Mouse (Mus musculus) gastrocnemius, adult 2 months (tissue): Measurements from ENCODE around the gene Pdlim4. TPM values are rescaled to one million over a fixed set of nuclear protein-coding genes. Genes with fewer than 3 reads are reported as not detected.

Experiments
- DNase-seq: peaks from one replicate; pipeline ENCODE4 v3.0.0; 2022
- H3K27ac ChIP-seq: fragments of 200-600 bp; 2 replicates; pipeline ENCODE4 v1.8.1; 2022; ENCODE audit warnings: mild to moderate bottlenecking
- H3K4me3 ChIP-seq: fragments of 200-600 bp; 2 replicates; pipeline ENCODE4 v1.8.1; 2022; ENCODE audit warnings: mild to moderate bottlenecking, moderate library complexity
- CTCF ChIP-seq: fragments of 200-600 bp; IDR thresholded peaks from 2 replicates; pipeline ENCODE4 v1.8.1; 2022; ENCODE audit warnings: antibody characterized with exemption, mild to moderate bottlenecking, moderate library complexity
- intact Hi-C: fragments of 180-260 bp; cut with DNase I; formaldehyde crosslinking; loops from one replicate; pipeline ENCODE4 v1.15.1; 2025
- total RNA-seq, 2 experiments: library from RNA; stranded (reverse); gene quantifications; 2 replicates each; pipeline ENCODE4 v1.2.3; 2021

The Pdlim4 gene
- total RNA-seq, 2 experiments from 2014 or later = 4.7 to 7.9 TPM

GRCm38 (mm10) chr11:54090091-54090879 is 21.5 kb upstream of the Pdlim4 start:
- intact Hi-C loops = no loop called here
- Histone ChIP-seq H3K4me3 (no peak overlapping the region), H3K27ac (peak overlapping the region; percentile 64)
- no peak for TF ChIP-seq CTCF
- no peak for DNase-seq

GRCm38 (mm10) chr11:54088947-54089317 is 20.1 kb upstream of the Pdlim4 start:
- intact Hi-C loops = loop anchor here (1.0 to 2.0 kb wide), 2 partner anchors 34 to 87 kb away; no protein-coding TSS in a partner anchor
- H3K4me3 ChIP-seq = no peak overlapping the region
- peak; percentile 88 for TF ChIP-seq CTCF
- DNase-seq = peak; percentile 82
- H3K27ac ChIP-seq = peak overlapping the region; percentile 59

DNA sequence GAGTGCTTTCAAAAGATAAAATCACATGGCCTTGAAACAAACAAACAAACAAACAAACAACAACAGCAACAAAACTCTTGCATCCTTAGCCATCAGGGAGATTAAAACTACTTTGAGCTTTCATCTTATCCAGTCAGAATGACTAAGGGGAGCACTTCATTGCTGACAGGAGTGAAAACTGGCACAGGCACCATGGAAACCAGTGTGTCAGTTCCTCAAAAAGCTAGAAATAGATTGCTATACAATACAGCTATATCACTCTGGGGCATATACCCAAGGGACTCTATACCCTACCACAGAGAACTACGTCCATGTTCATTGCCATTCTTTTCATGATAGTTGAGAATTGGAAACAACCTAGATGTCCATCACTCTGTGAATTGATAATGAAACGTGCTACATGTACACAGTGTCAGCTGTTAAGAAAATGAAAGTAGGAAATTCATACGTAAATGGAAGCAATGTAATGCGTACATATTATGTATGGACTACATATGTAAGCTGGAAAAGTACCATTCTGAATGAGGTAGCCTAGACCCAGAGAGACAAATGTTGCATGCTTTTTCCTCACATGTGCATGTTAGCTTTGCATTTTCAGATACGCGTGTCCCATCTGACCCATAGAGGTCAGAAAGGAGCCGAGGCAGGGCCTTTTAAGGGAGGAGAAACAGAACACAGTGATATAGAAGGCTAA is 19.6 kb upstream of the Pdlim4 start:
- Histone ChIP-seq H3K4me3 (no peak overlapping the region), H3K27ac (no peak overlapping the region; the same call in 1 of the 2 replicates)
- no peak for DNase-seq
- intact Hi-C loops = loop anchor here (2.0 kb wide), 1 partner anchor 34 kb away; no protein-coding TSS in a partner anchor
- no peak for TF ChIP-seq CTCF

DNA sequence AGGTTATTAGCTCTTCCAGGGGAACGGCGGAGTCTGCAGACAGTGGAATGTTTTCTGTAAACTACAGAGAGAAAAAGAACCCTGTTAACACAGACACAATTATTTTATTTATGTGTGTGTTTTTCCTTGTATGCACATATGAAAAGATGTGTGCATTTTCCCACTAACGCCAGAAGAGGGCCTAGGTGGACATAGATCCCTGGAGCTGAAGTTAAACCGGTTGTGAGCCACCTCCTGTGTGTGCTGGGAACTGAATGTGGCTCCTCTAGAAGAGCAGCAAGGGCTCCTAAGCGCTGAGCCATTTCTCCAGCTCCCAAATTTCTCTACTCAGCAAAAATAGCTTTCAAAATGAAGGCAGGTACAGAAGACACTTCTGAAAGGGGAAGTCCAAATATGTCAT is 17.0 kb upstream of the Pdlim4 start:
- no peak for DNase-seq
- intact Hi-C loops = no loop called here
- Histone ChIP-seq H3K27ac (no peak overlapping the region), H3K4me3 (no peak overlapping the region)
- TF ChIP-seq CTCF = no peak

DNA sequence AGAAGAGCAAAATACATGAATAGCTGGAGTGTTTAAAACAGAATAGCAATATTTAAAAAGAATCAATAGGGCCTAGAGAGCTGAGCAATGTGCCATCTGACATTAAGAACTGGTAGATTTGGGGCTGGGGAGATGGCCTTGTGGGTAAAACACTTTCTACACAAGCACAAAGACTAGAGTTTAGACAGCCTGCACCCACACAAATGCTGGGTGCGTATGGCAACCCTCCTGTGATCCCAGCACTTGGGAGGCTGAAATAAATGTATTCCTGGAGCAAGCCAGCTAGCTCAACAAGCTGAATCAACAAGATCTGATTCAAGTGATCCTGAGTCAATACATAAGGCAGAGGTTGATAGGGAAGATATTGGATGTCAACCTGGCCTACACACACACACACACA is 16.2 kb upstream of the Pdlim4 start:
- intact Hi-C loops = no loop called here
- no peak for TF ChIP-seq CTCF
- no peak overlapping the region for H3K27ac ChIP-seq
- no peak overlapping the region for H3K4me3 ChIP-seq
- no peak for DNase-seq

GRCm38 (mm10) chr11:54082725-54083124 is 13.9 kb upstream of the Pdlim4 start:
- TF ChIP-seq CTCF = no peak
- Histone ChIP-seq H3K27ac (no peak overlapping the region), H3K4me3 (no peak overlapping the region)
- DNase-seq = no peak
- intact Hi-C loops = no loop called here

DNA sequence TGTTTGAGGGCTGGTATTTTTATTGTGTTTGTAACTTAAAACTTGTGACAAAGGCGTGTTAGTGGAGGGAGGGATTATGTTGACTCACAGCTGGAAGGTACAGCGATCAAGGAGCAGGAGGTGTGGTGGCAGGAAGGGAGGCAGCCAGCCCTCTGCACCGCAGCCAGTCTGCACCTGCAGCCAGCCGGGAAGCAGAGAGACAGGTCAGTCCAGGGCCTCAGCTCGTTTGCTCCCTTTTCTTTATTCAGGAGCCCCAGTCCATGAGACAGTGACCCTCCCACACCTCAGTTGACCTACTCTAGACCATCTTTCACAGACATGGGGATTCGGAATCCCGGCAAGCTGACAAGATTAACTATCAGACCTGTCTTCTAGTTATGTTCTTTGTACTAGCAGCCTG is 11.6 kb upstream of the Pdlim4 start:
- DNase-seq = no peak
- Histone ChIP-seq H3K27ac (no peak overlapping the region), H3K4me3 (no peak overlapping the region)
- intact Hi-C loops = no loop called here
- no peak for TF ChIP-seq CTCF

GRCm38 (mm10) chr11:54076101-54076500 is 7.3 kb upstream of the Pdlim4 start:
- intact Hi-C loops = no loop called here
- no peak for DNase-seq
- Histone ChIP-seq H3K27ac (peak overlapping the region; percentile 70), H3K4me3 (no peak overlapping the region)
- no peak for TF ChIP-seq CTCF

- intact Hi-C loops = no loop called here
- peak; percentile 71 for DNase-seq
- Histone ChIP-seq H3K27ac (peak overlapping the region; percentile 70), H3K4me3 (no peak overlapping the region)
- no peak for TF ChIP-seq CTCF
These were observed 6.5 kb upstream of the Pdlim4 start for GRCm38 (mm10) chr11:54075353-54075752.

DNA sequence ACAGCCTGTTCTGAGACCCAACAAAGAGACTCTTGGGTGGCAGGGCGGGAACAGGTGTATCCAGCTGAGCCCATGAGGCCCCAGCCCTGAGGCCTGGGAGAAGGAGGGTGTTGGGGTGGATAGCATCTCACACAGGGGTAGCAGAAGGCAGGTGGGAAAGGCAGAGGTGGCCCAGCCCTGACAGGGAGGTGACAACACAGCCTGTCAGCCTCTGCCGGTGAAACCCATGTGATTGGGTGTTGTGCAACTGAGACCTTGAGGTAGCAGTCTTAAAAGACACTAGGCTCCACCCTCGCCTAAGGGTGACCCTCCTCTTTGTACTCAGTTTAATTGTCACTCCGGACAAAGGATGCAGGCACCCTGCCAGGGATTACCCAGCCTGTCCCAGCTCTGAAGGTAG is 4.5 kb upstream of the Pdlim4 start:
- no peak for TF ChIP-seq CTCF
- intact Hi-C loops = no loop called here
- Histone ChIP-seq H3K27ac (peak overlapping the region; percentile 24; the same call in 1 of the 2 replicates), H3K4me3 (no peak overlapping the region)
- DNase-seq = no peak

- peak; percentile 67 for DNase-seq
- peak overlapping the region; percentile 58 for H3K27ac ChIP-seq
- TF ChIP-seq CTCF = no peak
- H3K4me3 ChIP-seq = no peak overlapping the region
- intact Hi-C loops = no loop called here
These were observed 3.1 kb upstream of the Pdlim4 start for GRCm38 (mm10) chr11:54071726-54072445.

- TF ChIP-seq CTCF = no peak
- intact Hi-C loops = no loop called here
- DNase-seq = no peak
- Histone ChIP-seq H3K4me3 (peak overlapping the region; percentile 85), H3K27ac (peak overlapping the region; percentile 90)
These were observed 756 bp downstream of the Pdlim4 start for GRCm38 (mm10) chr11:54067996-54068519.
